Mouse (Mus musculus): Measurements from ENCODE around the gene Calhm3.

Gene Calhm3

DNA sequence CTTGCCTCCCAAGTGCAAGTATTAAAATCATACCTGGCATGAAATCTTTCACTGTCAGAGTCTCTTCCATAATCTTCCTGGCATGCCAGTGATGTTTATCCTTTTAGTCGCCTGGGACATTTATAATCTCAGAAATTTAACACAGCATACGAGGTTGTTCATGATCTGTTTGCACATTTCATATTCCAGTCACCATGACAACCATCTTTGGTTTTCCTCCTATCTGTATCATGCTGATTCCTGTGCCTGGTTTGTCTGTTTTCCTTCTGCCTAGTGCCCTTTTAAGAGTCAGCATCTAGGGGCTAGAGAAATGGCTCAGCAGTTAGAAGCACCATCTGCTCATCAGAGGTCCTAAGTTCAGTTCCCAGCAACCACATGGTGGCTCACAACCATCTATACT lies 38.9 kb downstream of the Calhm3 start:
- no peak for DNase-seq (ENCODE audit: low spot score in 2 of 2)

DNA sequence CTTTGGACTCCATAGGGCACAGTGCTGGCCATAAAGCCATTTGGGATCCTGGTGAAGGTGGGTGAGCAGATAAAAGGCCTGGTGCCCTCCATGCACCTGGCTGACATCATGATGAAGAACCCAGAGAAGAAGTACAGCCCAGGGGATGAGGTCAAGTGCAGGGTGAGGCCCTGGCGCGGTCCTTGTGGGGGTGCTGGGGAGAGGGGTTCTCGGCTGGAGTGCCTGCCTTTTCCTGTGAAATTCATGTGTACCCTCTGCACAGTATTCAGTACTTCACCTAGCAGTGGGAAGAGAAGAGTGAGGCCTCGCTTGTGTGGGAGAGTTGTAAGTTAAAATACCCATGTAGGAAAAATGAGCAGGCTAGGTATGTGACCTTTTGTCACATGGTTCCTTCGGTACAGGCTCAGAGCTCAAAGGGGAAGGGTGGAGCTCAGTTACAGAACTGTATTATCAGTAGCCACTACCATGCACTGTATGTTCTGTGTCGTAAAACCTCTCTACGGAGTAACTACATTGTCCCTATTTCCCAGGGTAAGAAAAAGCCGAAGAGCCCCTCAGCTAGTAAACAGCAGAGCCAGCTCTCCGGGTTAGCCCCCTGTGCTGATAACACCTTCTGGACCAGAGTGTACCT lies 52.8 kb downstream of the Calhm3 start:
- DNase-seq (ENCODE audit: low spot score in 2 of 2), result no peak
